8 mouse cellular contexts compared by ENCODE assay signal in genomic region chr10:88376770-88377169, GRCm38 (mm10). TPM values are rescaled to one million over a fixed set of nuclear protein-coding genes. Genes with fewer than 3 reads are reported as not detected.
A peak's percentile ranks its signal among the peaks of the same experiment; 100 is the strongest.
DNase-seq lines count a peak whose midpoint lies in the region; ATAC-seq and TF ChIP-seq lines count a peak whose summit lies in the region.

No protein-coding gene starts in this region.

- TF ChIP-seq EP300 in stomach, postnatal 0 days (optimal IDR thresholded peaks at IDR 0.05): no peak

- no peaks in the 10 kb centered on the region for H3K27me3 ChIP-seq in kidney, embryonic 16.5 days (ENCODE audit: insufficient read depth, low read length)
- H3K27me3 ChIP-seq in hindbrain, embryonic 14.5 days (ENCODE audit: control insufficient read depth, insufficient read depth, low read length): no peaks in the 10 kb centered on the region
- H3K27me3 ChIP-seq in stomach, postnatal 0 days (ENCODE audit: control insufficient read depth, insufficient read depth, low read length): no peaks in the 10 kb centered on the region

- DNase-seq in kidney, adult 11 months: peak; percentile 77
- peak; percentile 92 to 95 for DNase-seq in cerebellum, adult 18-20 months
- peak; percentile 89 for DNase-seq in forelimb bud, embryonic 11.5 days (ENCODE audit: low read depth, low spot score)
- peak; percentile 93 for DNase-seq in hindbrain, embryonic 14.5 days (ENCODE audit: low spot score)
- peak; percentile 92 to 98 for DNase-seq in left cerebral cortex, postnatal 25 days (ENCODE audit: low spot score in 2 of 2)
- peak; percentile 92 for DNase-seq in neural tube, embryonic 10.5 days (ENCODE audit: extremely low spot score, low spot score)
- DNase-seq in stomach, postnatal 0 days (ENCODE audit: low spot score): peak; percentile 87

- H3K27ac ChIP-seq in kidney, embryonic 16.5 days (ENCODE audit: low read length): no peak overlapping the region
- H3K27ac ChIP-seq in hindbrain, embryonic 14.5 days: no peak overlapping the region
- H3K27ac ChIP-seq in stomach, postnatal 0 days (replicated peaks): no peak overlapping the region

- H3K4me3 ChIP-seq in kidney, embryonic 16.5 days (ENCODE audit: low read length): no peak overlapping the region
- H3K4me3 ChIP-seq in hindbrain, embryonic 14.5 days (replicated peaks; ENCODE audit: low read length): no peak overlapping the region
- no peak overlapping the region for H3K4me3 ChIP-seq in stomach, postnatal 0 days (ENCODE audit: low read depth, low read length)

- 6% methylated on average over 11 of the region's 11 CpGs for WGBS in kidney, embryonic 16.5 days
- WGBS in hindbrain, embryonic 14.5 days: 9% methylated on average over 11 of the region's 11 CpGs
- 7% methylated on average over 11 of the region's 11 CpGs for whole genome bisulfite sequencing in stomach, postnatal 0 days

- ATAC-seq in kidney, embryonic 16.5 days (ENCODE audit: low FRiP score, low TSS enrichment): no peak
- no peak for ATAC-seq in hindbrain, embryonic 14.5 days (ENCODE audit: low FRiP score)
- ATAC-seq in stomach, postnatal 0 days (ENCODE audit: low FRiP score, low TSS enrichment): peak; percentile 28

- H3K4me2 ChIP-seq in kidney, embryonic 16.5 days (replicated peaks; ENCODE audit: low read depth, low read length): no peak overlapping the region
- H3K4me2 ChIP-seq in hindbrain, embryonic 14.5 days (replicated peaks): 0 out of 2 replicates have a peak overlapping the region, but pooled peaks have one; percentile 6
- H3K4me2 ChIP-seq in stomach, postnatal 0 days (replicated peaks; ENCODE audit: low read depth): no peak overlapping the region

- H3K36me3 ChIP-seq in kidney, embryonic 16.5 days (ENCODE audit: insufficient read depth, low read length): no peaks in the 10 kb centered on the region
- no peaks in the 10 kb centered on the region for H3K36me3 ChIP-seq in hindbrain, embryonic 14.5 days (replicated peaks; ENCODE audit: control insufficient read depth, insufficient read depth)
- no peaks in the 10 kb centered on the region for H3K36me3 ChIP-seq in stomach, postnatal 0 days (ENCODE audit: control insufficient read depth, insufficient read depth, low read length)

- H3K4me1 ChIP-seq in kidney, embryonic 16.5 days (ENCODE audit: insufficient read depth, low read length): peaks cover 19% of the 10 kb centered on the region
- peaks cover 15% of the 10 kb centered on the region for H3K4me1 ChIP-seq in hindbrain, embryonic 14.5 days (replicated peaks; ENCODE audit: control insufficient read depth, insufficient read depth, low read length)
- peaks cover 3% of the 10 kb centered on the region; the same call in 1 of the 2 replicates for H3K4me1 ChIP-seq in stomach, postnatal 0 days (replicated peaks; ENCODE audit: control insufficient read depth, insufficient read depth)

- intact Hi-C loops in left cerebral cortex, postnatal 25 days (cut with DNase I): loop anchor here (5.0 kb wide), 3 partner anchors 126 to 356 kb away; partner anchors contain the start of genes Arl1 and Chpt1

- peak; percentile 99 for TF ChIP-seq CTCF in stomach, postnatal 0 days (IDR thresholded peaks at IDR 0.05; ENCODE audit: low read depth)

- H3K9ac ChIP-seq in kidney, embryonic 16.5 days (replicated peaks; ENCODE audit: low read length): no peak overlapping the region
- H3K9ac ChIP-seq in hindbrain, embryonic 14.5 days: no peak overlapping the region
- no peak overlapping the region for H3K9ac ChIP-seq in stomach, postnatal 0 days (ENCODE audit: low read length)

- H3K9me3 ChIP-seq in kidney, embryonic 16.5 days (ENCODE audit: low read length): no peaks in the 10 kb centered on the region
- H3K9me3 ChIP-seq in hindbrain, embryonic 14.5 days (ENCODE audit: control insufficient read depth, low read length): no peaks in the 10 kb centered on the region
- no peaks in the 10 kb centered on the region for H3K9me3 ChIP-seq in stomach, postnatal 0 days (ENCODE audit: control insufficient read depth, low read length)

RNA-seq across cellular contexts. Expression of gene Dram1, which starts 2.1 kb away (rescaled TPM):
- polyA plus RNA-seq in kidney, embryonic 16.5 days (2015; fragmentation: Nextera tagmentation; extraction: Ambion mirVana): 1.9 and 5.3 TPM in 2 replicates
- polyA plus RNA-seq in hindbrain, embryonic 14.5 days (2014; fragmentation: Nextera tagmentation; extraction: Ambion mirVana): 0.44 and 0.82 TPM in 2 replicates
- under 1 TPM; 0.80 to 0.82 TPM for total RNA-seq in left cerebral cortex, postnatal 25 days (2021)
- polyA plus RNA-seq in stomach, postnatal 0 days (2015; fragmentation: Nextera tagmentation; extraction: Ambion mirVana): 2.4 and 2.8 TPM in 2 replicates

RNA-seq across cellular contexts. Expression of gene Gnptab, which starts 2.2 kb away (rescaled TPM):
- polyA plus RNA-seq in kidney, embryonic 16.5 days (2015; fragmentation: Nextera tagmentation; extraction: Ambion mirVana): 12.8 and 13.5 TPM in 2 replicates
- 23.8 TPM in 2 replicates for polyA plus RNA-seq in hindbrain, embryonic 14.5 days (2014; fragmentation: Nextera tagmentation; extraction: Ambion mirVana)
- 10 to 100 TPM; 66.6 to 68.1 TPM for total RNA-seq in left cerebral cortex, postnatal 25 days (2021)
- polyA plus RNA-seq in stomach, postnatal 0 days (2015; fragmentation: Nextera tagmentation; extraction: Ambion mirVana): 4.4 and 4.8 TPM in 2 replicates
